Mouse (Mus musculus) erythroblast, embryonic 14.5 days (primary cell): ENCODE results near the gene Dnlz. TPM values are rescaled to one million over a fixed set of nuclear protein-coding genes. Genes with fewer than 3 reads are reported as not detected.

Experiments used
- H3K27me3 ChIP-seq: 2 replicates; pipeline ENCODE4 v1.6.1; 2012; ENCODE audit warnings: inconsistent platforms; ENCODE audit not compliant: control insufficient read depth
- H3K36me3 ChIP-seq: 2 replicates; pipeline ENCODE4 v1.6.1; 2012; ENCODE audit warnings: mild to moderate bottlenecking, inconsistent platforms; ENCODE audit not compliant: control insufficient read depth
- H3K4me1 ChIP-seq: 2 replicates; pipeline ENCODE4 v1.6.1; 2012; ENCODE audit warnings: inconsistent platforms; ENCODE audit not compliant: control insufficient read depth
- H3K4me3 ChIP-seq: replicated peaks from 2 replicates; pipeline ENCODE3; 2012; ENCODE audit warnings: moderate library complexity, mild to moderate bottlenecking, inconsistent platforms
- H3K9me3 ChIP-seq: 2 replicates; pipeline ENCODE4 v1.6.1; 2012; ENCODE audit warnings: low read length, inconsistent platforms, mixed read lengths; ENCODE audit not compliant: control insufficient read depth
- GATA1 ChIP-seq: IDR thresholded peaks from 2 replicates; pipeline ENCODE4 v1.6.1; 2012; ENCODE audit warnings: low read length, inconsistent platforms, mixed read lengths
- TAL1 ChIP-seq: IDR thresholded peaks from 3 replicates; pipeline ENCODE4 v1.6.1; 2012; ENCODE audit warnings: low read length, inconsistent platforms, mixed read lengths
- polyA plus RNA-seq: library from polyadenylated mRNA; stranded (reverse); fragments of >175 nt; gene quantifications from 2 replicates; pipeline ENCODE4 v1.2.3, GENCODE M21; 2012

Dnlz gene
- polyA plus RNA-seq, 1 experiment: 1.4 TPM

GRCm38 (mm10) chr2:26327852-26328251 lies 24.1 kb downstream of the Dnlz start:
- H3K4me1 ChIP-seq: peaks cover 3% of the 10 kb centered on the region
- H3K36me3 ChIP-seq: no peaks in the 10 kb centered on the region

GRCm38 (mm10) chr2:26325386-26326181 lies 26.3 kb downstream of the Dnlz start:
- Histone ChIP-seq H3K9me3 (no peaks in the 10 kb centered on the region), H3K27me3 (no peaks in the 10 kb centered on the region), H3K36me3 (no peaks in the 10 kb centered on the region), H3K4me1 (peaks cover 3% of the 10 kb centered on the region), H3K4me3 (no peak overlapping the region)
- TF ChIP-seq GATA1: no peak

More at GRCm38 (mm10) chr2:26327852-26328251, 24.1 kb downstream of the Dnlz start:
- no peaks in the 10 kb centered on the region for H3K9me3 ChIP-seq
- no peaks in the 10 kb centered on the region for H3K27me3 ChIP-seq
- TF ChIP-seq TAL1: no peak
- no peak for TF ChIP-seq GATA1
- no peak overlapping the region for H3K4me3 ChIP-seq

- TF ChIP-seq GATA1: no peak
- TF ChIP-seq TAL1: no peak
- peaks cover 3% of the 10 kb centered on the region for H3K4me1 ChIP-seq
- H3K36me3 ChIP-seq: no peaks in the 10 kb centered on the region
- H3K27me3 ChIP-seq: no peaks in the 10 kb centered on the region
- H3K4me3 ChIP-seq: no peak overlapping the region
- no peaks in the 10 kb centered on the region for H3K9me3 ChIP-seq
Measured at GRCm38 (mm10) chr2:26324917-26325316, 27.0 kb downstream of the Dnlz start.

GRCm38 (mm10) chr2:26323589-26324325 lies 28.2 kb downstream of the Dnlz start:
- Histone ChIP-seq H3K36me3 (no peaks in the 10 kb centered on the region), H3K27me3 (no peaks in the 10 kb centered on the region), H3K9me3 (no peaks in the 10 kb centered on the region), H3K4me3 (no peak overlapping the region), H3K4me1 (no peaks in the 10 kb centered on the region)
- TF ChIP-seq TAL1 (no peak), GATA1 (no peak)

GRCm38 (mm10) chr2:26320245-26321185 lies 31.4 kb downstream of the Dnlz start:
- TF ChIP-seq TAL1: no peak
- TF ChIP-seq GATA1: no peak
- peaks cover 15% of the 10 kb centered on the region for H3K27me3 ChIP-seq
- H3K4me1 ChIP-seq: peaks cover 6% of the 10 kb centered on the region
- H3K9me3 ChIP-seq: no peaks in the 10 kb centered on the region
- no peaks in the 10 kb centered on the region for H3K36me3 ChIP-seq
- H3K4me3 ChIP-seq: no peak overlapping the region

GRCm38 (mm10) chr2:26319519-26320244 lies 32.2 kb downstream of the Dnlz start:
- peaks cover 22% of the 10 kb centered on the region for H3K27me3 ChIP-seq
- H3K4me1 ChIP-seq: peaks cover 10% of the 10 kb centered on the region
- H3K36me3 ChIP-seq: no peaks in the 10 kb centered on the region
- H3K9me3 ChIP-seq: no peaks in the 10 kb centered on the region
- H3K4me3 ChIP-seq: no peak overlapping the region
- TF ChIP-seq TAL1: no peak
- TF ChIP-seq GATA1: no peak

GRCm38 (mm10) chr2:26319109-26319508 lies 32.8 kb downstream of the Dnlz start:
- Histone ChIP-seq H3K27me3 (peaks cover 25% of the 10 kb centered on the region), H3K36me3 (no peaks in the 10 kb centered on the region), H3K4me3 (no peak overlapping the region), H3K9me3 (no peaks in the 10 kb centered on the region), H3K4me1 (peaks cover 10% of the 10 kb centered on the region)
- TF ChIP-seq GATA1 (no peak), TAL1 (no peak)

- Histone ChIP-seq H3K4me3 (no peak overlapping the region), H3K4me1 (peaks cover 10% of the 10 kb centered on the region), H3K36me3 (no peaks in the 10 kb centered on the region), H3K27me3 (peaks cover 25% of the 10 kb centered on the region), H3K9me3 (no peaks in the 10 kb centered on the region)
- TF ChIP-seq GATA1: no peak
- TF ChIP-seq TAL1: no peak
Measured at GRCm38 (mm10) chr2:26317991-26318672, 33.8 kb downstream of the Dnlz start.
